Mouse (Mus musculus): Measurements from ENCODE around the gene Sf3b1. TPM values are rescaled to one million over a fixed set of nuclear protein-coding genes. Genes with fewer than 3 reads are reported as not detected.
"Not testable (repeated sequence)": the region's sequence is repeated elsewhere in the genome, so short reads cannot be mapped to it uniquely, and the experiment has no call there.

Gene Sf3b1
- polyA plus RNA-seq, 1 experiment from 2014 or later, result 86.5 TPM

DNA sequence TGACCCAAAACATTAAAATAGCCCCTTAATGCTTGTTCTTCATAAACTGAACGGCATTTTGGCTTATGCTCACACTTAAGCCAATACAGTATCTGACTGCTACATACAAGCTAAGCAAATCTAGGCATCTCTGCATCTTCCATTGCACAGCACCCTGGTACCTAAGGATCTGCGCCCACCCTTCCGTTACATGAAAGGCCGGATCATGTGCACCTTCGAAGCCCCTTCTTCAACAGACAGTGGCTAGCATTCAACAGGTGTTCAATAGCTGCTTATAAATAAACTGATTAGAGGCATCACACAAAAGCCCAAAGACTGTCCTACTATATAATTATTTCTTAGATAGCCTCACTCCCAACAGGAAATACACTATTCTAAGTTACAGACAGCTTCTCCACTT lies 41.0 kb downstream of the Sf3b1 start:
- Histone ChIP-seq H3K79me2 (ENCODE audit: inconsistent target) (no peaks in the 10 kb centered on the region), H3K4me3 (ENCODE audit: inconsistent target) (no peak overlapping the region), H3K36me3 (ENCODE audit: inconsistent target) (peaks cover 54% of the 10 kb centered on the region), H3K27ac (no peak overlapping the region)
- 98% methylated on average over 5 of the region's 5 CpGs for WGBS (ENCODE audit: missing documents)

DNA sequence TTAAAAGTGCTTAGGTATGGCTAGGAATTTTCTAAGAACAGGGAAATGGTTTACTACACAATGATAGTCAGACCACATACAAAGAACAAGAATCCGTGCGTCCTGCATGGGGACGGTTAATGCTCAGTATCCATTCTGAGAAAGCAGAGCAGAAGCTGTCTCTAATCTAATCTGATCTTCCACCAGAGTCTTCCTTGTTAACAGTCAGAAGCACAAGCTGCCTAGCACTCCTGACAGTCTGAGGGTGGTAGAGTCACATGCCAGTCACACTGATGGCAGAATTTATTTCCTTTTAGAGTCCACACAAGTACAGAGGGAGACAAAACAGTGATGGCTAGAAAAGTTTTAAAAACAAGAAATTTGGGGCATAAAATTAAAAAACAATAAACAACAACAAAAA lies 41.5 kb downstream of the Sf3b1 start:
- Histone ChIP-seq H3K4me3 (ENCODE audit: inconsistent target) (no peak overlapping the region), H3K27ac (no peak overlapping the region), H3K36me3 (ENCODE audit: inconsistent target) (peaks cover 50% of the 10 kb centered on the region), H3K79me2 (ENCODE audit: inconsistent target) (no peaks in the 10 kb centered on the region)
- WGBS (ENCODE audit: missing documents), result 100% methylated on average over 3 of the region's 3 CpGs

DNA sequence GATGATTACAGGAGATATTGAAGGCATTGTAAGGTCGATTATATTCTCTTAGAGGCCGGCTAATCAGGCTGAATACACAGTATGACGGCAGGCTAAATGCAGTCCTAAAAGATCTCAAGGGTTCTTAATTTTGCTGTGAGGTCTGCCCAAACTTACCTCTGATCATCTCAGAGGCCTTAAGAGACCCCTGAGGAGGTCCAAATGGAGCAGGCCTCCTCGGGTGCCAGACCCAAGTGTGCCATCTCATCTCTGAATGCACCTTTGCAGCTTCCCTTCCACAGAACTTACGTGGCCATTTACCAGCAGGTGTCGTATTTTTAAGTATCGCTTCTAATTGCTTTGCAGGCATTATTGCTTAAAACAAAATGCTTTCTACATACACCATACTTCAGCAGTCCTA lies 43.1 kb downstream of the Sf3b1 start:
- H3K27ac ChIP-seq, result no peak overlapping the region
- 96% methylated on average over 7 of the region's 7 CpGs for WGBS (ENCODE audit: missing documents)
- no peaks in the 10 kb centered on the region for H3K79me2 ChIP-seq (ENCODE audit: inconsistent target)
- peaks cover 34% of the 10 kb centered on the region for H3K36me3 ChIP-seq (ENCODE audit: inconsistent target)
- H3K4me3 ChIP-seq (ENCODE audit: inconsistent target), result no peak overlapping the region

DNA sequence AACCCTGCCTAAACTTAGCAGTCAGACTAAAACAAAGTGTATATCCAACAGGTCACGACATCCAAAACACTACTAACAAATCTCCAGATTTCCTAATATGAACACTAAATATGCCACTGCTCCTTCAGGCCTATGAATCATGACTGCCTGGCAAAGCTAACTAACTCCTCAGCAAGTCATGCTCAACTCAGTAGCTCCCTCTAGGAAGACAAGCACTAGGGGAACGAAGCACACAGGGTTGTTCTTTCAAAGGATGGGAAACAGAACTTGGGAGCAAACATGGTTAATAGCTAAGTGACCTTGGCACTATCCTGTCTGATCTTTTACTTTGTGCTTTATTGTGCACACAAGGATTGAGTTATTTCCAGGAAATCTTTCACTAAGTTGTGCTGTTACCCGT lies 43.9 kb downstream of the Sf3b1 start:
- Histone ChIP-seq H3K36me3 (ENCODE audit: inconsistent target) (peaks cover 29% of the 10 kb centered on the region), H3K79me2 (ENCODE audit: inconsistent target) (no peaks in the 10 kb centered on the region), H3K27ac (no peak overlapping the region), H3K4me3 (ENCODE audit: inconsistent target) (no peak overlapping the region)
- WGBS (ENCODE audit: missing documents), result 82% methylated on average over 3 of the region's 3 CpGs

DNA sequence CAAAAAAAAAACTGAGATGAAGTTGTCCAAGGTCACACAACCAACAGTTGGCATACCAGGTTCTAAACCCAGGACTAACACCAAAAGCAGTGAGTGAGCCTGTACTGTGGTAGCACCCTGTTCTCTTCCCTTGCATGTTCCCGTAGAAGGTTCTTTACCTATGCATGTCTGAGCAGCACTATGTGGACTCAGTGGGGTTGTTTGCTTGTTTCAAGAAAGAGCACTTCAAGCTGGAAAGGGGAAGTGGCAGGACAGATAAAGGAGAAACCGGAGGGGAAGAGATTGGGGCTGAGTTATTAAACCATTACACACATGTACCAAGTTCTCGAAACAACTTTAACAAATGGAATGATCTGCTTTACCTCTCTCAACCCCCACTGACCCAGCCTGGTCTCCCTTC lies 44.6 kb downstream of the Sf3b1 start:
- Histone ChIP-seq H3K4me3 (ENCODE audit: inconsistent target) (no peak overlapping the region), H3K27ac (no peak overlapping the region), H3K79me2 (ENCODE audit: inconsistent target) (no peaks in the 10 kb centered on the region), H3K36me3 (ENCODE audit: inconsistent target) (peaks cover 24% of the 10 kb centered on the region)
- WGBS (ENCODE audit: missing documents), result 41% methylated on average over 3 of the region's 3 CpGs

- H3K27ac ChIP-seq, result no peak overlapping the region
- 73% methylated on average over 1 of the region's 1 CpGs for WGBS (ENCODE audit: missing documents)
- H3K79me2 ChIP-seq (ENCODE audit: inconsistent target), result no peaks in the 10 kb centered on the region
- peaks cover 3% of the 10 kb centered on the region; the same call in 1 of the 2 replicates for H3K36me3 ChIP-seq (ENCODE audit: inconsistent target)
- H3K4me3 ChIP-seq (ENCODE audit: inconsistent target), result no peak overlapping the region
Measured at GRCm38 (mm10) chr1:54979226-54979984, 47.9 kb downstream of the Sf3b1 start.

DNA sequence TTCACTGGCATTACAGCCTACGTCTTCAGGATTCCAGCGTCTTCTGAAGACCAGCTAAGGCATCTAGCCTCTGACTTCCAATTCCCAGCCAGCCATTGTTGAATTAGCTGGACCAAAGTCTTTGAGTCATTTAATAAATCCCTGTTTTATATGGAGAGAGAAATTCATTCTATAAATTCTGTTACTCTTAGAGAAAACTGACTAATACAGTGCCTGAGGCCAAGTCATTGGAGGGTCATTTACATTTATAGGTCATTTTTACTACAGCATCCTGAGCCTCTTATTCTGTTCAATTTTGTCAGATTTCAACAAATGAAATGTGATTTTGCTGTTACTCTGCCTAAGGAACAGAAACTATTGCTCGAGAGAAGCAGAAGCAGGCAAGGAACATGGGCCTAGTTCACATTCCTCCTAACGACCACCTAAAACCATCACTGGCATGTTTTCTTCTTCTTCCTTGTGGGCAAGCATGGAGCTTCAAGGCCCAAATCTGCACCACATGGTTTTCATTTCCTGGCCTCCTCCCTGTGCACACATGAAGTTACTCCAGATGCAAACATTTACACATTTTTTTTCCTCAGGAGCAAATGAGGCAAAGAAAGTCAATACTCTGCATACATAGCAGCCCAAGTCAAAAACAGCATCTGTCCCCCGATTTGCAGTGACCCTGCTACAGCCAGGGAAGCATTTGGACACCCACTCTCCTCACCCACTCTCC lies 55.4 kb downstream of the Sf3b1 start:
- 76% methylated on average over 5 of the region's 5 CpGs for WGBS (ENCODE audit: missing documents)
- H3K27ac ChIP-seq, result no peak overlapping the region
- no peaks in the 10 kb centered on the region for H3K36me3 ChIP-seq (ENCODE audit: inconsistent target)
- no peaks in the 10 kb centered on the region for H3K79me2 ChIP-seq (ENCODE audit: inconsistent target)
- no peak overlapping the region for H3K4me3 ChIP-seq (ENCODE audit: inconsistent target)

DNA sequence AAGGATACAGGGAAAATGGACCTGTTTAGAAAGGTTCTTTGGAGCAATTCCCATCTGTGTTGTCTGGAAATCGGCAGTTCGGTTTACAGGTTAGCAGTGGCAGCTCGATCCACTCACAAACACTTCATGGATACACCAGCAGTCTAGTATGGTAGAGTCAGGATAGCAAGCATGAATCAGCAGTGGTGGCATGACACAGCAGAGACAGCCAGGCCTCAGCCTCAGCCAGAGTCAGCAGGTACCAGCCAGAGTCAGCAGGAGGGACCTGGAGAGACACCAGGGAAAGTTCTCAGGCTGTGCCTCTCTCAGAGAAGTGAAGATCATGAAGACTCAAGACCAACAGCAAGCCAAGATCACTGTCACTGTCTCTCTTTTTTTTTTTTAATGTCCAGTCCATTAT lies 60.4 kb downstream of the Sf3b1 start:
- Histone ChIP-seq H3K4me3 (ENCODE audit: inconsistent target) (no peak overlapping the region), H3K36me3 (ENCODE audit: inconsistent target) (no peaks in the 10 kb centered on the region), H3K79me2 (ENCODE audit: inconsistent target) (no peaks in the 10 kb centered on the region), H3K27ac (no peak overlapping the region)
- 86% methylated on average over 3 of the region's 3 CpGs for WGBS (ENCODE audit: missing documents)

GRCm38 (mm10) chr1:54965159-54965995 lies 61.9 kb downstream of the Sf3b1 start:
- Histone ChIP-seq H3K27ac (no peak overlapping the region), H3K79me2 (ENCODE audit: inconsistent target) (no peaks in the 10 kb centered on the region), H3K36me3 (ENCODE audit: inconsistent target) (no peaks in the 10 kb centered on the region), H3K4me3 (ENCODE audit: inconsistent target) (no peak overlapping the region)
- WGBS (ENCODE audit: missing documents), result 83% methylated on average over 11 of the region's 11 CpGs

GRCm38 (mm10) chr1:54961724-54962123 lies 65.6 kb downstream of the Sf3b1 start:
- WGBS (ENCODE audit: missing documents), result 94% methylated on average over 9 of the region's 9 CpGs
- Histone ChIP-seq H3K27ac (no peak overlapping the region), H3K36me3 (ENCODE audit: inconsistent target) (no peaks in the 10 kb centered on the region), H3K4me3 (ENCODE audit: inconsistent target) (no peak overlapping the region), H3K79me2 (ENCODE audit: inconsistent target) (no peaks in the 10 kb centered on the region)

DNA sequence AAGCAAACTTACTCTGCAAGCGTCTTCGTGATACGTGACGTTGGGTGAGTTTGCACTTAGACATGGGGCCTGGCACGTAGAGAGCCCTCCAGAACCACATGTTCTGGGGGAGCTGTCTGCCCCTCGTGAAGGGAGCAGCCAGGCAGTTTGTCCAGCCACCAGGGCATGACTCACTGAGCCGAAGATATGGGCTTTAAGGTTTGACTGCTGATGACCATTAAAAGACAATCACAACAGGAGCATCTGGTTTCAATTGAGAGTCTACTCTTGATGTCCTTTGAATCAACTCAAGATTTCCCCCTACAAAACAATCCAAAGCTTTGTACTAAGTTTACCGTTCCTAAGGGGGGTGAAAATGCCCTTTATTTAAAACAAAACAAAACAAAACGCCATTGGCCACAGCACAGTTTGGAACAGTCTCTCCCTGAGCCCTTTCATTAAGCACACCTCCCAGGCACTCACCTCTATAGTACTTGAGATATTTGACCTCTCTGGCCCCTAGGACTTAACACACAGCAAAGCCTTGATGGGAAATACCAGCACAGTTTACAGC lies 66.6 kb downstream of the Sf3b1 start:
- no peak overlapping the region for H3K4me3 ChIP-seq (ENCODE audit: inconsistent target)
- no peaks in the 10 kb centered on the region for H3K36me3 ChIP-seq (ENCODE audit: inconsistent target)
- 86% methylated on average over 9 of the region's 9 CpGs for WGBS (ENCODE audit: missing documents)
- no peaks in the 10 kb centered on the region for H3K79me2 ChIP-seq (ENCODE audit: inconsistent target)
- no peak overlapping the region for H3K27ac ChIP-seq

GRCm38 (mm10) chr1:54958525-54958924 lies 68.8 kb downstream of the Sf3b1 start:
- Histone ChIP-seq H3K36me3 (ENCODE audit: inconsistent target) (no peaks in the 10 kb centered on the region), H3K79me2 (ENCODE audit: inconsistent target) (no peaks in the 10 kb centered on the region), H3K4me3 (ENCODE audit: inconsistent target) (no peak overlapping the region), H3K27ac (no peak overlapping the region)
- 56% methylated on average over 3 of the region's 3 CpGs for WGBS (ENCODE audit: missing documents)

GRCm38 (mm10) chr1:54956995-54957394 lies 70.3 kb downstream of the Sf3b1 start:
- H3K36me3 ChIP-seq (ENCODE audit: inconsistent target); H3K27ac ChIP-seq; H3K4me3 ChIP-seq (ENCODE audit: inconsistent target); H3K79me2 ChIP-seq (ENCODE audit: inconsistent target): not testable (repeated sequence)
- 95% methylated on average over 3 of the region's 14 CpGs for WGBS (ENCODE audit: missing documents)

DNA sequence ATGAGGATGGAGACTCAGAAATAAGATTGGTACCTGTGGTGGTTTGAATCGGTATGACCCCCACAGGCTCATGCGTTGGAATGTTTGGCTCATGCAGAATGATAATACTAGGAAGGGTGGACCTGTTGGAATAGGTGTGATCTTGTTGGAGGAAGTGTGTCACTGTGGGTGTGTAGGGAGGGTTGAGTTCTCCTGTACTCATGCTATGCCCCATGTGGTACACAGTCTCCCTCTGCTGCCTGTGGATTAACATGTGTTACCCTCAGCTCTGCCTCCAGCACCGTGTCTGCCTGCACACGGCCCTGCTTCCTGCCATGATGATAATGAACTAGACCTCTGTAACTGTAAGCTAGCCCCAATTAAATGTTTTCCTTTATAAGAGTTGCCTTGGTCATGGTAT lies 72.4 kb downstream of the Sf3b1 start:
- Histone ChIP-seq H3K4me3 (ENCODE audit: inconsistent target) (no peak overlapping the region), H3K27ac (no peak overlapping the region), H3K79me2 (ENCODE audit: inconsistent target) (no peaks in the 10 kb centered on the region), H3K36me3 (ENCODE audit: inconsistent target) (no peaks in the 10 kb centered on the region)
- 58% methylated on average over 4 of the region's 4 CpGs for WGBS (ENCODE audit: missing documents)
